Comparison of ENCODE assay signal across 21 mouse cellular contexts in the genomic region with DNA sequence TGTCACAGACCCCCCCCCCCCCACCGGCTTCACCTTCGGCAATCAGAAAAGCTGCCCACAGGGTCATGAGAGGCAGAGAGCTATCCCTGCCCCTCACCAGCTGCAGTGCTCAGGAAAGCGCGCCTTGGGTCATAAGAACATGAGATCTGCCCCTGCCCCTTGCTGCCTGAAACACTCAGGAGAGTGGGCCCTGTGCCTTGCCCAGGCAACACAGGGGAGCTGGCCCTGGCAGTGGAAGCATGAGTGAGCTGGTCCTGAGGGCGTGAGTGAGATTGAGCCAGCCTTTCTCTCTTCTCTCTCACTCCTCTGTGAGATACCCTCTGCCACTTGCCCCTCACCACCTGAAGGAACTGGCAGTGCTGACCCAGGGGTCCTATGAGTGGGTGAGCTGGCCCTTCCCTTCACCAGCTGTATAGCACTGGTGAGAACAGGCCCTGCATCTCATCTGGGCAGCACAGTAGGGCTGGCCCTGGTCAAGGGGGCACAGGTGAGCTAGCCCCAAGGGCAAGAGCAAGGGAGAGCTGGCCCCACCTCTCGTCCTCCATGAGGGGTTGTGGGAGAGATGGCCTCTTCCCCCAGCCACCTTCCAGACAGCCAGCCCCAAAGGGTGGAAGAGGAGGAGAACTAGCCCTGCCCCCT.
A peak's percentile ranks its signal among the peaks of the same experiment; 100 is the strongest.
DNase-seq lines count a peak whose midpoint lies in the region; ATAC-seq lines count a peak whose summit lies in the region.
"Had no signal": no experiment of that assay in that cellular context is flagged by ENCODE, and none has a peak within 500 bp of the region (broad histone marks: within the 10 kb centered on the region; RNA-seq: fewer than 3 reads in every experiment).

No protein-coding gene starts in this region.

- 93% methylated on average over 6 of the region's 6 CpGs for WGBS in heart, embryonic 14.5 days
- WGBS in liver, embryonic 13.5 days (ENCODE audit: insufficient replicate concordance): 78% methylated on average over 6 of the region's 6 CpGs
- 84% methylated on average over 6 of the region's 6 CpGs for WGBS in liver, embryonic 11.5 days
- WGBS in embryonic facial prominence, embryonic 10.5 days: 87% methylated on average over 6 of the region's 6 CpGs
- WGBS in embryonic facial prominence, embryonic 13.5 days: 82% methylated on average over 6 of the region's 6 CpGs
- WGBS in intestine, embryonic 16.5 days: 90% methylated on average over 6 of the region's 6 CpGs

- H3K4me3 ChIP-seq in heart, embryonic 14.5 days (ENCODE audit: control insufficient read depth in 1 of 2, insufficient read depth in 1 of 2, low read depth in 1 of 2, low read length in 2 of 2): no peak overlapping the region
- H3K4me3 ChIP-seq in liver, embryonic 13.5 days (replicated peaks): no peak overlapping the region
- no peak overlapping the region for H3K4me3 ChIP-seq in liver, embryonic 11.5 days (ENCODE audit: low read depth, low read length)
- no peak overlapping the region for H3K4me3 ChIP-seq in embryonic facial prominence, embryonic 10.5 days
- no peak overlapping the region for H3K4me3 ChIP-seq in embryonic facial prominence, embryonic 13.5 days
- H3K4me3 ChIP-seq in intestine, embryonic 16.5 days (ENCODE audit: low read length): no peak overlapping the region
- H3K4me3 ChIP-seq: hindbrain, embryonic 15.5 days; left cerebral cortex, adult 2 months; megakaryocyte, embryonic 14.5 days; myocyte; stomach, embryonic 15.5 days had no signal

- 0 out of 2 replicates have a peak, but pooled peaks have one; percentile 11 for ATAC-seq in heart, embryonic 14.5 days (ENCODE audit: insufficient number of reproducible peaks, insufficient read depth, low FRiP score, low read depth)
- peak; percentile 26; the same call in 1 of the 2 replicates for ATAC-seq in liver, embryonic 13.5 days (ENCODE audit: low read depth)
- ATAC-seq in liver, embryonic 11.5 days (replicated peaks; ENCODE audit: low FRiP score): no peak
- ATAC-seq in embryonic facial prominence, embryonic 13.5 days (ENCODE audit: insufficient number of reproducible peaks, insufficient read depth, low FRiP score, low TSS enrichment, low read depth): 0 out of 2 replicates have a peak, but pooled peaks have one; percentile 48
- no peak for ATAC-seq in intestine, embryonic 16.5 days
- ATAC-seq: forebrain, postnatal 0 days had no signal

- H3K4me2 ChIP-seq in heart, embryonic 14.5 days (ENCODE audit: low read length): no peak overlapping the region
- H3K4me2 ChIP-seq in liver, embryonic 13.5 days: no peak overlapping the region
- H3K4me2 ChIP-seq in liver, embryonic 11.5 days: no peak overlapping the region
- no peak overlapping the region for H3K4me2 ChIP-seq in embryonic facial prominence, embryonic 13.5 days
- H3K4me2 ChIP-seq in intestine, embryonic 16.5 days (ENCODE audit: low read depth, low read length): no peak overlapping the region
- H3K4me2 ChIP-seq: hindbrain, embryonic 15.5 days; stomach, embryonic 15.5 days had no signal

- H3K4me1 ChIP-seq in heart, embryonic 14.5 days (ENCODE audit: control insufficient read depth in 2 of 2, insufficient read depth in 2 of 2, low read length in 2 of 2): peaks cover 0 to 5% of the 10 kb centered on the region in 2 experiments; a peak in 2 of 4 replicates
- H3K4me1 ChIP-seq in liver, embryonic 13.5 days (replicated peaks): no peaks in the 10 kb centered on the region
- H3K4me1 ChIP-seq in liver, embryonic 11.5 days (replicated peaks; ENCODE audit: control insufficient read depth, insufficient read depth, low read length): no peaks in the 10 kb centered on the region
- 0 out of 2 replicates have a peak, but pooled peaks cover 3% of the 10 kb centered on the region for H3K4me1 ChIP-seq in embryonic facial prominence, embryonic 10.5 days
- no peaks in the 10 kb centered on the region for H3K4me1 ChIP-seq in embryonic facial prominence, embryonic 13.5 days
- H3K4me1 ChIP-seq in intestine, embryonic 16.5 days (ENCODE audit: control insufficient read depth, insufficient read depth, low read length): no peaks in the 10 kb centered on the region
- H3K4me1 ChIP-seq: hindbrain, embryonic 15.5 days; stomach, embryonic 15.5 days had no signal

- no peak for DNase-seq in heart, adult 18-20 months
- DNase-seq in liver, embryonic 13.5 days: no peak
- no peak for DNase-seq in liver, embryonic 11.5 days (ENCODE audit: low spot score)
- no peak for DNase-seq in embryonic facial prominence, embryonic 10.5 days (ENCODE audit: low spot score)
- DNase-seq in spleen, adult 18-20 months: no peak
- DNase-seq: cerebellum, adult 9-11 months; forebrain, postnatal 0 days; gastrocnemius, postnatal 36 days; kidney, adult 2 months; kidney, postnatal 36 days; layer of hippocampus, adult 9-11 months; left cerebral cortex, postnatal 4 days; right cerebral cortex, postnatal 25 days had no signal

- no peak overlapping the region for H3K27ac ChIP-seq in heart, embryonic 14.5 days (replicated peaks in 1 of 2; ENCODE audit: control insufficient read depth in 1 of 2, insufficient read depth in 1 of 2, low read depth in 2 of 2, low read length in 2 of 2)
- H3K27ac ChIP-seq in liver, embryonic 13.5 days: no peak overlapping the region
- H3K27ac ChIP-seq in liver, embryonic 11.5 days (ENCODE audit: low read depth, low read length): no peak overlapping the region
- peak overlapping the region; percentile 19; the same call in 1 of the 2 replicates for H3K27ac ChIP-seq in embryonic facial prominence, embryonic 10.5 days (replicated peaks)
- no peak overlapping the region for H3K27ac ChIP-seq in embryonic facial prominence, embryonic 13.5 days
- no peak overlapping the region for H3K27ac ChIP-seq in intestine, embryonic 16.5 days (ENCODE audit: low read length)
- H3K27ac ChIP-seq: hindbrain, embryonic 15.5 days; left cerebral cortex, adult 2 months; stomach, embryonic 15.5 days had no signal

- H3K36me3 ChIP-seq in heart, embryonic 14.5 days (ENCODE audit: control insufficient read depth, insufficient read depth, low read length): no peaks in the 10 kb centered on the region
- H3K36me3 ChIP-seq in liver, embryonic 13.5 days: no peaks in the 10 kb centered on the region
- no peaks in the 10 kb centered on the region for H3K36me3 ChIP-seq in liver, embryonic 11.5 days (ENCODE audit: control insufficient read depth, insufficient read depth, low read length)
- no peaks in the 10 kb centered on the region for H3K36me3 ChIP-seq in embryonic facial prominence, embryonic 10.5 days (replicated peaks)
- H3K36me3 ChIP-seq in embryonic facial prominence, embryonic 13.5 days: no peaks in the 10 kb centered on the region
- no peaks in the 10 kb centered on the region for H3K36me3 ChIP-seq in intestine, embryonic 16.5 days (ENCODE audit: control insufficient read depth, insufficient read depth, low read length)
- H3K36me3 ChIP-seq: hindbrain, embryonic 15.5 days; stomach, embryonic 15.5 days had no signal

- no peaks in the 10 kb centered on the region for H3K27me3 ChIP-seq in heart, embryonic 14.5 days (ENCODE audit: control insufficient read depth, insufficient read depth, low read length)
- no peaks in the 10 kb centered on the region for H3K27me3 ChIP-seq in liver, embryonic 13.5 days
- H3K27me3 ChIP-seq in liver, embryonic 11.5 days (replicated peaks; ENCODE audit: control insufficient read depth, insufficient read depth, low read length): no peaks in the 10 kb centered on the region
- H3K27me3 ChIP-seq in embryonic facial prominence, embryonic 10.5 days (replicated peaks; ENCODE audit: low read depth, poor library complexity, severe bottlenecking): no peaks in the 10 kb centered on the region
- H3K27me3 ChIP-seq in embryonic facial prominence, embryonic 13.5 days: no peaks in the 10 kb centered on the region
- no peaks in the 10 kb centered on the region for H3K27me3 ChIP-seq in intestine, embryonic 16.5 days (replicated peaks; ENCODE audit: control insufficient read depth, insufficient read depth, low read length)
- H3K27me3 ChIP-seq: hindbrain, embryonic 15.5 days; stomach, embryonic 15.5 days had no signal

- no peaks in the 10 kb centered on the region for H3K9me3 ChIP-seq in heart, embryonic 14.5 days (ENCODE audit: control insufficient read depth, low read length)
- no peaks in the 10 kb centered on the region for H3K9me3 ChIP-seq in liver, embryonic 13.5 days (replicated peaks)
- H3K9me3 ChIP-seq in liver, embryonic 11.5 days (ENCODE audit: control insufficient read depth, low read length): no peaks in the 10 kb centered on the region
- no peaks in the 10 kb centered on the region for H3K9me3 ChIP-seq in embryonic facial prominence, embryonic 10.5 days
- no peaks in the 10 kb centered on the region for H3K9me3 ChIP-seq in embryonic facial prominence, embryonic 13.5 days
- no peaks in the 10 kb centered on the region for H3K9me3 ChIP-seq in intestine, embryonic 16.5 days (ENCODE audit: control insufficient read depth, low read length)
- H3K9me3 ChIP-seq: hindbrain, embryonic 15.5 days; megakaryocyte, embryonic 14.5 days; stomach, embryonic 15.5 days had no signal

- no peak overlapping the region for H3K9ac ChIP-seq in heart, embryonic 14.5 days (ENCODE audit: low read length)
- no peak overlapping the region for H3K9ac ChIP-seq in liver, embryonic 13.5 days
- H3K9ac ChIP-seq in liver, embryonic 11.5 days (ENCODE audit: low read depth, low read length): no peak overlapping the region
- H3K9ac ChIP-seq in embryonic facial prominence, embryonic 13.5 days: no peak overlapping the region
- no peak overlapping the region for H3K9ac ChIP-seq in intestine, embryonic 16.5 days (ENCODE audit: low read depth, low read length)
- H3K9ac ChIP-seq: forebrain, postnatal 0 days; hindbrain, embryonic 15.5 days; stomach, embryonic 15.5 days had no signal

Comparison
In these comparisons a context has a peak if more than half of its experiments do, and no peak if none do; other contexts are left out.
1. ATAC-seq: peak in heart, embryonic 14.5 days (single experiment), liver, embryonic 13.5 days (single experiment) and embryonic facial prominence, embryonic 13.5 days (single experiment); none in liver, embryonic 11.5 days (single experiment) and intestine, embryonic 16.5 days (single experiment).